Mouse (Mus musculus) midbrain, embryonic 14.5 days (tissue): ENCODE results near the gene Cpn2. TPM values are rescaled to one million over a fixed set of nuclear protein-coding genes. Genes with fewer than 3 reads are reported as not detected.

Experiments used
- ATAC-seq: fragments of 200-750 bp; cut with Nextera tagmentation; 2 replicates; pipeline ENCODE4 v1.8.0; 2017; ENCODE audit warnings: moderate number of reproducible peaks, moderate library complexity; ENCODE audit not compliant: low FRiP score, low TSS enrichment
- DNase-seq: peaks from one replicate; pipeline ENCODE4 v3.0.0-alpha.2; 2015
- H3K27ac ChIP-seq: fragments of 300-500 bp; sonication (generic); replicated peaks from 2 replicates; pipeline ENCODE4 v1.5.1; 2014; ENCODE audit warnings: mild to moderate bottlenecking, low read depth, low read length, moderate library complexity
- H3K27me3 ChIP-seq: fragments of 300-500 bp; sonication (generic); 2 replicates; pipeline ENCODE4 v1.6.1; 2014; ENCODE audit warnings: low read length, control low read depth, mixed read lengths; ENCODE audit not compliant: control insufficient read depth, insufficient read depth
- H3K36me3 ChIP-seq: fragments of 300-500 bp; sonication (generic); 2 replicates; pipeline ENCODE4 v1.6.1; 2014; ENCODE audit warnings: low read length, control low read depth; ENCODE audit not compliant: control insufficient read depth, insufficient read depth
- H3K4me1 ChIP-seq: fragments of 300-500 bp; sonication (generic); 2 replicates; pipeline ENCODE4 v1.6.1; 2014; ENCODE audit warnings: mild to moderate bottlenecking, antibody characterized with exemption, low read length, control low read depth; ENCODE audit not compliant: control insufficient read depth, insufficient read depth
- H3K4me2 ChIP-seq: fragments of 300-500 bp; sonication (generic); 2 replicates; pipeline ENCODE4 v1.6.1; 2014; ENCODE audit warnings: mild to moderate bottlenecking, low read length, moderate library complexity
- H3K4me3 ChIP-seq: fragments of 300-500 bp; sonication (generic); replicated peaks from 2 replicates; pipeline ENCODE4 v1.5.1; 2014; ENCODE audit warnings: low read depth, low read length
- H3K9ac ChIP-seq: fragments of 300-500 bp; sonication (generic); replicated peaks from 2 replicates; pipeline ENCODE4 v1.6.1; 2014; ENCODE audit warnings: mild to moderate bottlenecking, low read length, moderate library complexity
- H3K9me3 ChIP-seq: fragments of 300-500 bp; sonication (generic); 2 replicates; pipeline ENCODE4 v1.6.1; 2016; ENCODE audit warnings: low read length, control low read depth, mixed read lengths; ENCODE audit not compliant: control insufficient read depth
- WGBS: fragments of 180-500 bp; shearing (Covaris S2); extraction: QIAGEN DNeasy Blood & Tissue Kit; methylation state at CpG from one replicate; pipeline ENCODE4 v1.1.7; 2014; 5-methylcytosine and 5-hydroxymethylcytosine counted together
- polyA plus RNA-seq: library from polyadenylated mRNA; unstranded; fragments of >200 nt; fragmentation: Nextera tagmentation; extraction: Ambion mirVana; gene quantifications from 2 replicates; pipeline ENCODE4 v1.2.1, GENCODE M21; 2014

Gene Cpn2
- polyA plus RNA-seq = not detected in 2 replicates

GRCm38 (mm10) chr16:30267359-30267758, at the start of gene Cpn2:
Cpn2 (minus strand) TSS chr16:30267499.
- H3K27ac ChIP-seq = no peak within 1 kb of the TSS
- no peak within 1 kb of the TSS for H3K9ac ChIP-seq
- no peaks in the 10 kb centered on the region for H3K27me3 ChIP-seq
- no peaks in the 10 kb centered on the region for H3K36me3 ChIP-seq
- DNase-seq (no peak), ATAC-seq (no peak)
- no peaks in the 10 kb centered on the region for H3K4me1 ChIP-seq
- WGBS = 73% methylated on average over 5 of the region's 5 CpGs
- H3K4me3 ChIP-seq = no peak within 1 kb of the TSS
- H3K9me3 ChIP-seq = no peaks in the 10 kb centered on the region
- no peak within 1 kb of the TSS for H3K4me2 ChIP-seq

DNA sequence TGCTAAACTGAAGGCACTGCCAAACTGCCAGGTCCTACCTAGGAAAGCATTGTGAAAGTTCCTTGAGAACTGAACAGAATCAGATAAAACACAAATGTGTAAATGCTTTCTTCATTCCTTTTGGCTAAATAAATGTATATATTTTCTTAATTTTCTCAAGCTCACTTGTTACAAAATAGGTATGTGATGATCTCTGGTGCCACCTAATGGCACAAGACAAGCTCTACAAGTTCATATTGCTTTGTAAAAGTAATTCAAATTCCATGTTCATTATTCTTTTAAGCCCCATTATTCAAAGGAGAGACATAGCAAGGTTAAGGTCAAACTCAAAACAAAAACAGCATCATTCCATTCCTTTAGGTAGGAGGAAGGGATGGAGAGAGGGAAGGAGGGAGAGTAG, 46.9 kb upstream of the Cpn2 start:
- DNase-seq = peak; percentile 79
- ATAC-seq = no peak
- no peak overlapping the region for H3K9ac ChIP-seq

GRCm38 (mm10) chr16:30310647-30311046, 43.3 kb upstream of the Cpn2 start, which contains the start of gene Gp5:
Gp5 (minus strand) TSS chr16:30310779.
- peak within 1 kb of the TSS; percentile 57 for H3K4me3 ChIP-seq
- H3K9ac ChIP-seq = peak within 1 kb of the TSS; percentile 53; the same call in 1 of the 2 replicates
- H3K4me2 ChIP-seq = peak within 1 kb of the TSS; percentile 97
- H3K36me3 ChIP-seq = peaks cover 8% of the 10 kb centered on the region
- H3K27ac ChIP-seq = no peak within 1 kb of the TSS
- no peak for ATAC-seq
- peaks cover 61% of the 10 kb centered on the region for H3K27me3 ChIP-seq
- no peak for DNase-seq
- H3K9me3 ChIP-seq = no peaks in the 10 kb centered on the region
- peaks cover 11% of the 10 kb centered on the region; the same call in 1 of the 2 replicates for H3K4me1 ChIP-seq

More for the DNA sequence above, 46.9 kb upstream of the Cpn2 start:
- Histone ChIP-seq H3K4me3 (no peak overlapping the region), H3K27me3 (peaks cover 29% of the 10 kb centered on the region), H3K4me1 (peaks cover 6% of the 10 kb centered on the region; the same call in 1 of the 2 replicates), H3K36me3 (peaks cover 16% of the 10 kb centered on the region), H3K4me2 (no peak overlapping the region), H3K27ac (no peak overlapping the region), H3K9me3 (no peaks in the 10 kb centered on the region)

DNA sequence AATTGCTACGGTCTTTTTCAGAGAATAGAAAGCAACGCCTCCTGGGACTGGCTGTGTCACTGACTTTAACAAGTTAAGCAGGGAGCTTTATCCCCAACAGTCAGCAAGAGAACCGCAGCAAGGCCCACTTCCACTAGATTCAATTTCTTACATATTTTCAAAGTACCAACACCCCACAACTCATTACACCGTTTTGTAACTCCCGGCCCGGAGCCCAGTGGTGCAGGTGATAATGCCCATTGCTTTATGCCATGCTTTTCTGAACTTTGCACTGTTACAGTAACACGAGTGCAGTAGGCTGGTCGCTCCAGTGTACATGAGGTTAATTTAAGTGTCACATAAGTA, 42.8 kb upstream of the Cpn2 start:
- no peak overlapping the region for H3K4me3 ChIP-seq
- no peak overlapping the region for H3K4me2 ChIP-seq
- no peaks in the 10 kb centered on the region for H3K9me3 ChIP-seq
- WGBS = 53% methylated on average over 8 of the region's 8 CpGs
- peaks cover 11% of the 10 kb centered on the region; the same call in 1 of the 2 replicates for H3K4me1 ChIP-seq
- no peak overlapping the region for H3K27ac ChIP-seq
- DNase-seq = peak; percentile 32
- no peak overlapping the region for H3K9ac ChIP-seq
- H3K27me3 ChIP-seq = peaks cover 61% of the 10 kb centered on the region
- ATAC-seq = no peak
- H3K36me3 ChIP-seq = peaks cover 5% of the 10 kb centered on the region

DNA sequence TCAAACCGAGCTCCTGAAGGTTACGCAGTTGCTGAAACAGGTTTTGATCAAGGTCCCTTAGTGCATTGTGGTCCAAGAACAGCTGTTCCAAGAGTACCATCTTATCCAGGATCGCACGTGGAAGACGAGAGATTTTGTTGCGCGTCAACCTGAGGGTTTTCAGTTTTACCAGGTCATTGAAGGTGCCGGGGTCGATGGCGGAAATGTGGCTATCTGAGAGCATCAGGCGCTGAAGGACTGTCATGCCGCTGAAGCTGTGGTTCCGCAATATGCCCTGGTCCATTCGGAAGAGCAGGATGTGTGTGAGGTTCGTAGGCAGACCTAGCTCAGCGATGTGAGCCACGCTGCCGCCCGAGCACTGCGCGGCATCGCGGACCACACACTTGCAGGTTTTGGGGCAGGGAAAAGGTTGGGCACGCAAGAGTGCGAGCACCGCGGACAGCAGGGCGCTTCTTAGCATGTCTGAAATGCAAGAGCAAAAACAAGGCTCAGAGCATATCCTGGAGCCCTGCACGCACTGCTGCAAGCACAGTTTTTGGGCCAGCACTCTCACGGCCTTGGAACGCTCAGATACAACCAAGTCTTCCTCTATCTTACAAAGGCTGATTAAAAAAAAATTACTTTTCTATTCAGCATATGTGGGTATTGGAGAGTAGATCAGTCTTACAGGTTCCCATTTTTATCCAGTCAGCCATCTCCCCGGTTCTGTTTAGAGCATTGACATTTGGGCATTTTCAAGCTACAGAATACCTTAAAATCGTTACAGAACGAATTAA, 42.3 kb upstream of the Cpn2 start:
- Histone ChIP-seq H3K27me3 (peaks cover 61% of the 10 kb centered on the region), H3K27ac (no peak overlapping the region), H3K4me1 (peaks cover 11% of the 10 kb centered on the region; the same call in 1 of the 2 replicates), H3K9me3 (no peaks in the 10 kb centered on the region), H3K4me2 (peak overlapping the region; percentile 97), H3K36me3 (no peaks in the 10 kb centered on the region; the same call in 1 of the 2 replicates), H3K4me3 (peak overlapping the region; percentile 57), H3K9ac (peak overlapping the region; percentile 53; the same call in 1 of the 2 replicates)
- DNase-seq = peak; percentile 56
- 3% methylated on average over 34 of the region's 34 CpGs for WGBS
- 0 out of 2 replicates have a peak, but pooled peaks have one; percentile 4 for ATAC-seq

GRCm38 (mm10) chr16:30308616-30309394, 41.5 kb upstream of the Cpn2 start:
- peaks cover 11% of the 10 kb centered on the region; the same call in 1 of the 2 replicates for H3K4me1 ChIP-seq
- under 1% methylated on average over 72 of the region's 72 CpGs for WGBS
- peak overlapping the region; percentile 97 for H3K4me2 ChIP-seq
- peak overlapping the region; percentile 57 for H3K4me3 ChIP-seq
- H3K27ac ChIP-seq = no peak overlapping the region
- peak overlapping the region; percentile 53 for H3K9ac ChIP-seq
- no peaks in the 10 kb centered on the region for H3K9me3 ChIP-seq
- H3K36me3 ChIP-seq = no peaks in the 10 kb centered on the region
- ATAC-seq (peak; percentile 62; the same call in 1 of the 2 replicates), DNase-seq (peak; percentile 88)
- peaks cover 61% of the 10 kb centered on the region for H3K27me3 ChIP-seq

DNA sequence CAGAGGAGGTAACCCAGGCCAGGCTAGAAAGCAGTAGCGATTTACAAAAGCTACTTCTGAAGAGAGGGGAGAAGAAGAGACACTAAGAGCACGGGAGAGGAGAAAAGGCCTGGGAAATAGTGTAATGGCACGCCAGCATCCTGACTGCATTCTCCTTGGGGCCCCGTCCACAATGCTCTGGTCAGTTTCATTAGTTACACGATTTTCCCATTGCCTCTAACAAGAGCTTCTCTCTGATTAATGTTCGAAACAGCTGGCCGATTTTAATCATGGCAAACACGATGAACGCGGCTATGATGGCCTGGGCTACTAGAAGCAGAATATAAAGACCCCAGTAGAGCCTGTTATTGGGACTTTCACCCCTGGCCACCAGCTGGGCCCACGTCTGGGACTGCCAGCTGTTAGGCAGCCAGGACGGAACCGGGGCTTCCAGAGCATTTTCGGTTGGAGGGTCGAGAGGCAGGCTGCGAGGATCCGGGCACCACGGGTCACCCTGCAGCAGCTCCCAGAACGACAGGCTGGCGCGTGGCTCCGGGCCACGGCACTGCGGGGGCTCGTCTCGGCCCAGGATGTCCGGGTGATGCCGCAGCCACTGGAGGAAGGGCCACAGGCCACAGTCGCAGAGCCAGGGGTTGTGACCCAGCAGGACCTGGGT, 40.8 kb upstream of the Cpn2 start:
- peaks cover 61% of the 10 kb centered on the region for H3K27me3 ChIP-seq
- DNase-seq = peak; percentile 30

GRCm38 (mm10) chr16:30307306-30307705, 40.0 kb upstream of the Cpn2 start:
- WGBS = 57% methylated on average over 12 of the region's 12 CpGs
- Histone ChIP-seq H3K36me3 (no peaks in the 10 kb centered on the region), H3K9ac (no peak overlapping the region), H3K27ac (no peak overlapping the region), H3K4me1 (peaks cover 11% of the 10 kb centered on the region; the same call in 1 of the 2 replicates), H3K27me3 (peaks cover 61% of the 10 kb centered on the region), H3K9me3 (no peaks in the 10 kb centered on the region), H3K4me3 (no peak overlapping the region), H3K4me2 (no peak overlapping the region)
- ATAC-seq = no peak
- DNase-seq = no peak

More for the DNA sequence above, 40.8 kb upstream of the Cpn2 start:
- Histone ChIP-seq H3K4me1 (peaks cover 11% of the 10 kb centered on the region; the same call in 1 of the 2 replicates), H3K4me2 (peak overlapping the region; percentile 97), H3K4me3 (peak overlapping the region; percentile 57), H3K36me3 (no peaks in the 10 kb centered on the region), H3K9me3 (no peaks in the 10 kb centered on the region), H3K27ac (no peak overlapping the region), H3K9ac (peak overlapping the region; percentile 53)
- no peak for ATAC-seq
- 13% methylated on average over 29 of the region's 29 CpGs for WGBS
